Mouse (Mus musculus) midbrain, embryonic 10.5 days (tissue): ENCODE data around the gene Gm5741. TPM values are rescaled to one million over a fixed set of nuclear protein-coding genes. Genes with fewer than 3 reads are reported as not detected.
A peak's percentile ranks its signal among the peaks of the same experiment; 100 is the strongest.

ENCODE experiments used
- DNase-seq: peaks from one replicate; pipeline ENCODE4 v3.0.0-alpha.2; 2017; ENCODE audit warnings: low spot score
- H3K27ac ChIP-seq: fragments of 300-500 bp; sonication (generic); replicated peaks from 2 replicates; pipeline ENCODE4 v1.5.1; 2016; ENCODE audit warnings: mild to moderate bottlenecking
- H3K27me3 ChIP-seq: fragments of 300-500 bp; sonication (generic); 2 replicates; pipeline ENCODE4 v1.6.1; 2016; ENCODE audit warnings: low read depth, mild to moderate bottlenecking; ENCODE audit not compliant: poor library complexity, severe bottlenecking
- H3K36me3 ChIP-seq: fragments of 300-500 bp; sonication (generic); 2 replicates; pipeline ENCODE4 v1.6.1; 2016; ENCODE audit warnings: mild to moderate bottlenecking, moderate library complexity
- H3K4me1 ChIP-seq: fragments of 300-500 bp; sonication (generic); 2 replicates; pipeline ENCODE4 v1.6.1; 2016
- H3K4me3 ChIP-seq: fragments of 300-500 bp; sonication (generic); 2 replicates; pipeline ENCODE4 v1.5.1; 2016; ENCODE audit warnings: mild to moderate bottlenecking, moderate library complexity
- H3K9me3 ChIP-seq: fragments of 300-500 bp; sonication (generic); replicated peaks from 2 replicates; pipeline ENCODE4 v1.6.1; 2016; ENCODE audit warnings: mild to moderate bottlenecking
- WGBS: fragments of 180-500 bp; shearing (Covaris S2); methylation state at CpG from one replicate; pipeline ENCODE4 v1.1.7; 2016; 5-methylcytosine and 5-hydroxymethylcytosine counted together
- polyA plus RNA-seq: library from polyadenylated mRNA; unstranded; fragments of >200 nt; fragmentation: Nextera tagmentation; extraction: Ambion mirVana; gene quantifications from 2 replicates; pipeline ENCODE4 v1.2.1, GENCODE M21; 2016

Gm5741 gene
- polyA plus RNA-seq, 1 experiment from 2014 or later: 0.91 TPM

DNA sequence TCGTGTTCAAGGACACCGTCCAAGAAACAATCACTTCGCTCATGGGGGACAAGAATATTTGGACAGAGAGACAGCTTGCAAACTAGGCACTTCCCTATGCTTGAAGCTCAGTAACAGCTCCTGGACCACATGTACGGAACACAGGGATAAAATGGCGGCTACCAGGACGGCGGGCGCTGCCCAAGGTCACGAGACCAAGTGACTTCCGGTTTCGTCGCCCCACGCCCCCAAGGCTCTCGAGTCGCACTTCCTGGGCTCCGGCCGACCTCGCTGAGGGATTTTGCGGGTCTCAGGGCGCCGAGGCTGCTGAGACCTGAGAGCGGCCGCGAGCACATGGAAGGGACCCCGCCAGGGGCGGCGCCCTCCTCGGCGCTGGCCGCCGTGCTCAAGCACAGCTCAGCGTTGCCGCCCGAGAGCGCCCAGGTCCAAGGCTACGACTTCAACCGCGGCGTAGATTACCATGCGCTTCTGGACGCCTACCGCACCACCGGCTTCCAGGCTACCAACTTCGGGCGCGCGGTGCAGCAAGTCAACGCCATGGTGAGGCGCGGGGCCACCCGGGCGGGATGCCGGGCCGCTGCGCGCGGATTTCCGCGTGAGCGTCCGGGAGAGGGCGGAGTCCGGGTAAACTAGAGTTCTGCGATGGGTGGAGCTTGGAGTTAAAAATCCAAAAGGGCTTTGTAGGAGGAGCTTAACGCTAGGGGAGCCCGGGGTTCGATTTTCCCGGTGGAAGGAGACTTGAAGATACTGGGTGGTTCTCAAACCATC is 3.9 kb upstream of the Gm5741 start, which contains the start of gene Dhps:
Gene Dhps, plus strand, starts transcription at position 244 of the 768 bp plus-strand sequence.
- H3K27me3 ChIP-seq: no peaks in the 10 kb centered on the region
- H3K9me3 ChIP-seq: no peaks in the 10 kb centered on the region
- peaks cover 28% of the 10 kb centered on the region for H3K4me1 ChIP-seq
- WGBS: under 1% methylated on average over 68 of the region's 68 CpGs
- H3K4me3 ChIP-seq: peak within 1 kb of the TSS; percentile 95
- peaks cover 54% of the 10 kb centered on the region for H3K36me3 ChIP-seq
- H3K27ac ChIP-seq: peak within 1 kb of the TSS; percentile 96
- peak; percentile 92 for DNase-seq

DNA sequence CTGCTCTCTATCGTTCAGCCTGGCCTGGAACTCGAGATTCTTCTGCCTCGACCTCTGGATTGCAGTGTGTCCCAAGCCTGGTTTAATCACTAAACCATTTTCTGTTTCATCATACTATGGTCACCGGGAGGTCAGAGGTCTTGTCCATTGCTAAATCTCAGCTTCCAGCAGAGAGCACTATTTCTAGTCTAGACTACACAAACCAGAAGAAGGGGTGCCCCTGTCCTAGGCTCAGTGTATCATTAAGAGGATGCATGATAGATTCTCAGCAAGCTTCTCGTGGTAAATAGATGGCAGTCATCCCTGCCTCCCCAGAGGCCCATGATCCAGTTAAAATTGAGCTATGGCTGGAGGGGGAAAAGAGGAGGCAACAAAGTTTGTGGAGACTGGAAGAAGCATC is 3.3 kb upstream of the Gm5741 start:
- WGBS: 87% methylated on average over 5 of the region's 5 CpGs
- peak overlapping the region; percentile 96 for H3K27ac ChIP-seq
- peak overlapping the region; percentile 95 for H3K4me3 ChIP-seq
- H3K9me3 ChIP-seq: no peaks in the 10 kb centered on the region
- DNase-seq: no peak
- no peaks in the 10 kb centered on the region for H3K27me3 ChIP-seq
- peaks cover 27% of the 10 kb centered on the region for H3K4me1 ChIP-seq
- H3K36me3 ChIP-seq: peaks cover 54% of the 10 kb centered on the region

DNA sequence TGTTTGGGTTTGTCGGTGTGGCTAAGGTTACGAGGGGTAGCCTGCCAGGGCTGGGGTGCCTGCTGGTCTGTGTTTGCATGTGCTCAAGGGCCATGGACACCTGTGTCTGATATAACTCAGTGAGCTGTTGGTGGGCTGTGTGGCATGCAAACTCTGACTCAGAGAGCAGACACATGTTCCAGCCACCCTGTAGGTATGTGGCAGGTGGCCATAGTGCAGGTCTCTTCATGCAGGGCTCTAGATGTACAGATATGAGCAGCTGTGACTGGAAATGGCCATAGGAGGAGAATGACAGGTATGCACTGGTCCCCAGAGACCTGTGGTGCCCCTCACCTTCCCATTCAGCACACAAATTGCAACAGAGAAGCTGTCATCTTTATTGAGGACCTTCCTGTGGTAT is 627 bp downstream of the Gm5741 start:
- Histone ChIP-seq H3K36me3 (peaks cover 52% of the 10 kb centered on the region), H3K9me3 (no peaks in the 10 kb centered on the region), H3K27ac (no peak overlapping the region), H3K4me1 (peaks cover 12% of the 10 kb centered on the region), H3K27me3 (no peaks in the 10 kb centered on the region), H3K4me3 (no peak overlapping the region)
- 93% methylated on average over 2 of the region's 2 CpGs for WGBS
- no peak for DNase-seq

DNA sequence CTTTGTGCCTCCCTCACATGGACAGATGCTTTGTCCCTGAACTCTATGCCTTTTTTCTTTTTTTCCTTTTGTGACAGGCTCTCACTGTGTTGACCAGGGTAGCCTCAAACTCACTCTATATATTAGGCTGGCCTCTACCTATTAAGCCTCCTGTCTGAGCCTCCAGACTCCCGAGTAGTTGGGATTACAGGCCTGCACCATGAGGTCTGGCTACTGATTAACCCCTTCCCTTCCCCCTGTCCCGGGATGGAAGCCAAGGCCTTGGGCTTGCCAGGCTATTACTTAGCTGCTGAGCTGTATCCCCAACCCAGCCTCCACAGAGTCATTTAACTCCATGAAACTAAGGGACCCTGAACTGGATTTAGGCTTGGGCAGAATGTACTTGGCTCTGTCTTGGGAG is 2.6 kb downstream of the Gm5741 start:
- peaks cover 55% of the 10 kb centered on the region for H3K36me3 ChIP-seq
- H3K27ac ChIP-seq: no peak overlapping the region
- no peak overlapping the region for H3K4me3 ChIP-seq
- no peaks in the 10 kb centered on the region for H3K27me3 ChIP-seq
- no peaks in the 10 kb centered on the region for H3K9me3 ChIP-seq
- peaks cover 17% of the 10 kb centered on the region for H3K4me1 ChIP-seq
- WGBS: 51% methylated on average over 2 of the region's 2 CpGs
- DNase-seq: no peak

DNA sequence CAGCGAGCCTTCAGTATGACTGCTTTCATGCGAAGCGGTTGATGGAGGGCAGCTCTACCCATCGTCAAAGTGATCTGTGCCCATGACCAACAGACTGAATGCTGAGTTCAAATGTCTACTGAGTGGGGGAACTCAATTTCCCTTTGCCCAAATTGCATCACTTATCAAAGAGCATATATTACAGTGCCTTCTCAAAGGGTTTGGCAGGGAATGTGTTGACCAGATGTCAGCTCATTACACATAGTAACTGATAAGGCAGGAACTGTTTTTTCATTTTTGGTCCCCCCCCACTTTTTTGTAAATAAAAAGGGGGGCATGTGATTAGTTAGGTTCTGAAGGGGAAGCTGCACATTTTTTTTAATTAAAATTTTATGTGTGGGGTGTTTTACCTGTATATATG is 5.2 kb downstream of the Gm5741 start:
- Histone ChIP-seq H3K4me1 (peaks cover 20% of the 10 kb centered on the region), H3K4me3 (no peak overlapping the region), H3K9me3 (no peaks in the 10 kb centered on the region), H3K27me3 (no peaks in the 10 kb centered on the region), H3K27ac (no peak overlapping the region), H3K36me3 (peaks cover 48% of the 10 kb centered on the region)
- no peak for DNase-seq
- WGBS: 97% methylated on average over 4 of the region's 4 CpGs

DNA sequence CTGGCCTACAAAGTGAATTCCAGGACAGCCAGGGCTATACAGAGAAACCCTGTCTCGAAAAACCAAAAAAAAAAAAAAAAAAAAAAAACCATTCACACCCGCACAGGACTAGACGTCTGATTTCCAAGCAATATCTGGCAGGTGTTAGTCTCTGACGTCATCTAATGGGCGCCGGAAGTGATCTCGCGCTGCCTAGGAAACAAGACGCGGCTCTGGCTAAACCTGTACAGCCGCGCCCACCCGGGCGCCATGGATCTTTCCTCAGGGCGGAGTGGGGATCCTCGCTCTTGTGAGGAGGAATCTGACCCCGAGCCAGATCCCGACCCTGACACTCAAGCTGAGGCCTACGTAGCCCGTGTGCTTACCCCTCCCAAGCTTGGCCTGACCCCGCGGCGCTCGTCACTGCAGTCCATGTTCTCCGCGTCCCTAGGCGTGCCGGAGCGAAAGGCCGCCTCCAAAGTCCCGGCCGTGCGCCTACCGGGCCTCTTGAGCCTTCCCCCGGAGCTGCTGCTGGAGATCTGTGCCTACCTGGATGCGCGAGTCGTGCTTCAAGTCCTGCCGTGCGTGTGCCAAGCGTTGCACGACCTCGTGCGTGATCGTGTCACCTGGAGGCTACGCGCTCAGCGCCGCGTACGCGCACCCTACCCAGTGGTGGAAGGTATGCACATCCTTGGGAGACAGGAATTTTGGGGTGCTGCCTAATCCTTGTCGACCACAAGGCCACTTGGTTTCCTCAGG is 7.7 kb downstream of the Gm5741 start, which contains the start of gene Fbxw9:
Gene Fbxw9, plus strand, starts transcription at position 177 of the 738 bp plus-strand sequence.
- under 1% methylated on average over 53 of the region's 53 CpGs for WGBS
- DNase-seq: peak; percentile 90
- Histone ChIP-seq H3K36me3 (peaks cover 46% of the 10 kb centered on the region), H3K4me1 (peaks cover 20% of the 10 kb centered on the region), H3K9me3 (no peaks in the 10 kb centered on the region), H3K4me3 (peak within 1 kb of the TSS; percentile 93), H3K27ac (peak within 1 kb of the TSS; percentile 78), H3K27me3 (no peaks in the 10 kb centered on the region)

DNA sequence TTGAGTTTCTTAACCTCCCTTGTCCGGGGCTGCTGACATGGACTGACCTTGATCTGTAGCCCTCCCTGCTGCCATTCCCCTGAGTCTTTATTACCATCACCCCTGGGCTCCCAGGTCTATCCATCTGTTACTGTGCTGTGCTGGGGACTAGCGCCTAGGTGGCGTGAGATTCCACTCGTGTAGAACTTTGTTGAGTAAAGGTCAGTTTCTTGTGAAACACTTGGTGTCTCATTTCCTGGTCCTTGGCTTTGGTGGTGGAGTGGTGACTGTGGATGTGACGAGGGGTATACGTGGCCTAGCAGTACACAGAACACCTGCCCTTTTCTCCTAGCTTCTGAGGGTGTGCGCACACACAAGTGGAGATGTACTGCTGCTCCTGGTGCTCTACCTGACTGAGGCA is 10.4 kb downstream of the Gm5741 start:
- no peak overlapping the region for H3K4me3 ChIP-seq
- peaks cover 54% of the 10 kb centered on the region for H3K36me3 ChIP-seq
- 89% methylated on average over 7 of the region's 7 CpGs for WGBS
- no peaks in the 10 kb centered on the region for H3K9me3 ChIP-seq
- no peaks in the 10 kb centered on the region for H3K27me3 ChIP-seq
- H3K4me1 ChIP-seq: peaks cover 20% of the 10 kb centered on the region
- DNase-seq: no peak
- H3K27ac ChIP-seq: no peak overlapping the region

DNA sequence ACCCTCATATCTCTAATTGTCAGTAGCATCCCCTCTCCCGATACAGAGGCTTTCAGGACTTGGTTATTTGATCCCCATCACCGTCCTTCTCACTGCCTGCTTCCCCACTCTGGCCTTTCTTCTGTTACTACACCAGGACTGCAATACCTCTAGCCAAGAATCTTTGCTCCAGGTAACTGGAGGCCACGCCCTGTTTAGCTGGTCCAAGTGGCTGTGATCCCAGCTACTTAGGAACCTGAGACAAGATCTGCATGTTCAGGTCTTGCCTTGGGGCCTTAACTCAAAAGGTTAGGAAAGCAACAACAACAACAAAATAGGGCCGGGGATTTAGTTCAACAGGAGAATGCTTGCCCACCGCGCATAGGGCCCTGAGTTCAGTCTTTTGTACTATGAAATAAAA is 24.2 kb downstream of the Gm5741 start:
- peaks cover 10% of the 10 kb centered on the region for H3K4me1 ChIP-seq
- 93% methylated on average over 6 of the region's 6 CpGs for WGBS
- peaks cover 93% of the 10 kb centered on the region for H3K36me3 ChIP-seq
- DNase-seq: no peak
- no peaks in the 10 kb centered on the region for H3K27me3 ChIP-seq
- H3K9me3 ChIP-seq: no peaks in the 10 kb centered on the region
- H3K27ac ChIP-seq: no peak overlapping the region
- H3K4me3 ChIP-seq: no peak overlapping the region

DNA sequence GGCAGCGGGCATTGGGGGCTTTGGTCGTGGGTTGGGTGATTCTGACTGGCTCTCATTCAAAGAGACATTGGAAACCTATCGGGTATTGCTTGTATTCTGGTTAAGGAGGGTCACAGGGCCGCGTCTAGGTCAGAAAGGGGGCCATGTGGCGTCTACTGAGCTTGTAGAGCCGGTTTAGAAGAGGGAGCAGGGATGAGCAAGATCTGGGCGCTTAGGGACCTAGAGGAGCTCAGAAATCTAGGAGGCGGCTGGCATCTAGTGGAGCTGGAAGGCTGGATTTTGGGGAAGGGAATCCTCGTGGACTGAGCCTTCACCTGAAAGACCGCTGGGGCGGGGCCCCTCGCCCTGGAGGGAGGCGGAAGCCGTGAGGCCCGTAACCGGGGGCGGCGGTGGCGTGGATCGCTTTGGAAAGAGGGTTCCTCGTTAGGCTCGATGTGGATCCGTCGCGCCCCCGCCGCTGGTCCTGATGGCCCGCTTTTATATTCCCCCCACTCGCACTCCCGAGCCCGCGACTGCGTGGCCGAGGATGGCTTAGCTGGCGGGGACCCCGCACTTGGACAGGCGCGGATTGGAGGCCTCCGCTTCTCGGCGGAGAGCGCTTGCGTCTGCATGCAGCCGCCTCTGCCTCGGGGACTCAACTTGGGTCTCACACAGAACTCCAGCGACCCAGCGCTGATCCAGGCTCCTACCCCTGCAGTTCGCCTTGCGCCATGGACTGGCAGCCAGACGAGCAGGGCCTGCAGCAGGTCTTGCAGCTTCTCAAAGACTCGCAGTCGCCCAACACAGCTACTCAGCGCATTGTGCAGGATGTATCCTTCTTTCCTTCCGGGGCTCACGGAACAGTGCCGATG is 29.9 kb downstream of the Gm5741 start:
- H3K9me3 ChIP-seq: no peaks in the 10 kb centered on the region
- H3K27me3 ChIP-seq: no peaks in the 10 kb centered on the region
- peak overlapping the region; percentile 76 for H3K4me3 ChIP-seq
- 1% methylated on average over 57 of the region's 57 CpGs for WGBS
- DNase-seq: peak; percentile 68
- peaks cover 38% of the 10 kb centered on the region for H3K4me1 ChIP-seq
- peak overlapping the region; percentile 99 for H3K27ac ChIP-seq
- H3K36me3 ChIP-seq: peaks cover 50% of the 10 kb centered on the region

DNA sequence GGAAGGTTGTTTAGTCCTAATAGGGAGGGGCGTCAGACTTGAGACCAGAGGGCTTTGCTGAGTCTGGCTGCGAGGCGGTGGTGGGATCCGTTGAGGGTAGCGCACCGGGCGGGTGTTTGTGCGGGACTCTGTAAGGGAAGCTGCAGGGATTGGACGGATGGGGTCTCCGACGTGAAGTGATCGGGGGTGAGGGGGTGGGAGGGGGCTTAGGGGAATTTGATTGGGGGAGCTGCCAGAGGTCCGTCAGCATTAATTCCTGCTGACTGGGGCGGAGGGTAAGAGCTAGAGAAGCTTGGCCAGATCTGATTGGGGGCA is 30.5 kb downstream of the Gm5741 start:
- H3K4me3 ChIP-seq: peak overlapping the region; percentile 76
- under 1% methylated on average over 14 of the region's 14 CpGs for WGBS
- peaks cover 38% of the 10 kb centered on the region for H3K4me1 ChIP-seq
- no peaks in the 10 kb centered on the region for H3K9me3 ChIP-seq
- no peak for DNase-seq
- no peaks in the 10 kb centered on the region for H3K27me3 ChIP-seq
- H3K36me3 ChIP-seq: peaks cover 50% of the 10 kb centered on the region
- peak overlapping the region; percentile 99 for H3K27ac ChIP-seq

DNA sequence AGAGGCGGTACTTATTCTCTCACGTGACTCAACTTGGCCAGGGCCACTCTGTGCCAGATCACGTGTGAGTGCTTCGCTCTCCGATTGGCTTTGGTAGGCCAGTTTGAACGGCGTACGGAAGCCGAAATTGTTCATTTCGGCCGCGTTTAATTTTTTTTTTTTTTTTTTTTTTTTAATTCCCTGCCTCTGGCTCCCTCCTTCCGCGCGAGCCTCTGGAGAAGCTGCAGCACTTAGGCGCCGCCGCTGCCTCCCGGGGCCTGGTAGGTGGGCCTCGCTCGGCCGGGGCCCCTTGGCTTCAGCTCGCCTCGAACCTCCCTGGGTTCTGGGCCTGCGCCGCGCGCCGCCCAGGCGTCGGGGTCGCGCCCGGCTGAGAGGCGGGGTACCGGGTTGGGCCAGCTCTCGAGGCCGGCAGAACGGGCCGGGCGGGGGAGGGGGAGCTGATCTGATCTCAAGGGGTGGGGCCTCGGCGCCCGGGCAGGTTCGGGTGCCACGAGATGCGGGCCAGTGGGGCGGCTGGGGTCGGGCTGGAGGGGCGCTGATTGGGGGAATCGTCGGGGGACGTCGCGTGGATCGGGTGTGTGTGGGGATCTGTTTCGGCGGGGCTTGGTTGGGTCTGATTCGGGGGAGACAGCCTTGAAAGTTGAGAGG is 30.9 kb downstream of the Gm5741 start, which contains the start of gene Tnpo2:
Gene Tnpo2, plus strand, starts transcription at position 198 of the 648 bp plus-strand sequence.
- peak; percentile 90 for DNase-seq
- under 1% methylated on average over 58 of the region's 59 CpGs for WGBS
- H3K27me3 ChIP-seq: no peaks in the 10 kb centered on the region
- H3K36me3 ChIP-seq: peaks cover 50% of the 10 kb centered on the region
- H3K27ac ChIP-seq: peak within 1 kb of the TSS; percentile 99
- H3K9me3 ChIP-seq: no peaks in the 10 kb centered on the region
- H3K4me3 ChIP-seq: peak within 1 kb of the TSS; percentile 76
- peaks cover 38% of the 10 kb centered on the region for H3K4me1 ChIP-seq

DNA sequence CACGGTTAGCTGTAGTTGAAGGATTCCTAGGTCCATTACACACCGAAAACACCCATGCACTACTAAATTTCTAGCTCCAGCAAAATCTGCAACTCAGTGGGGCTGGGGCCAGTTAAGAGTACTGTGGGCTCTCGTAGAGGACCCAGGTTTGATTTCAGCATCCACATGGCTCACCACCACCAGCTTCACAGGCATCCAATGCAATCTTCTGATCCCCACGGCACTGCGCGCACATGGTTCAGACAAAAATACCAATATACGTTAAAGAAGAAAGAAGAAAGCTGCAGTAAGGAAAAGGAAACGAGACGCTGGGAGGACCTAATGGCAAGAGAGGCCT is 31.4 kb downstream of the Gm5741 start:
- no peak for DNase-seq
- Histone ChIP-seq H3K36me3 (peaks cover 50% of the 10 kb centered on the region), H3K9me3 (no peaks in the 10 kb centered on the region), H3K27me3 (no peaks in the 10 kb centered on the region), H3K4me1 (peaks cover 38% of the 10 kb centered on the region), H3K27ac (peak overlapping the region; percentile 99), H3K4me3 (peak overlapping the region; percentile 76)
- 0% methylated on average over 9 of the region's 9 CpGs for WGBS
